Mouse (Mus musculus) liver, embryonic 14.5 days (tissue): Measurements from ENCODE around the gene Morn1.

ENCODE experiments used
- CTCF ChIP-seq: IDR thresholded peaks from 2 replicates; pipeline ENCODE4 v1.5.1; 2016; ENCODE audit warnings: antibody characterized with exemption, low read depth, control low read depth
- EP300 ChIP-seq: IDR thresholded peaks from 2 replicates; pipeline ENCODE4 v1.6.1; 2016; ENCODE audit warnings: antibody characterized with exemption, low read depth

DNA sequence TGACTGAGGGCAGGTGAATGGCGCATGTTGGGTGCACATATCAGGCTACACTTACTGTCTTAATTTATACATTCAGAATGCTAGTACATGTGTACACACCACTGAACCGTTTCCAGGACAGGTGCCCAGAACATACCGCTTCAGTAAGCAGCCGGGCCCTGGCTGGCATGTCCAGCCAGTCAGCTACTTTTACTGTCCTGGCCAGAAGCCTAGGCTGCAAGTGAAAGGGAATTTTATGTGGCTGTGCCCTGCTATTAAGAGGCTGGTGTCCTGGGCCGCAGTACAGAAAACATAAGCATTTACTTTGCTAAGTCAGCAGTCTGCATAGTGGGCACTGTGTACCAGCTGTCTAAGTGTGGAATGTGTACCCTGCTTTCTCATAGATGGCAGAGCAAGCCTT is 15.5 kb upstream of the Morn1 start:
- TF ChIP-seq CTCF = no peak
- TF ChIP-seq EP300 = no peak
